Mouse (Mus musculus): ENCODE measurements around the gene Ubald2.

- TF ChIP-seq CTCF (IDR thresholded peaks at IDR 0.05; ENCODE audit: control insufficient read depth, insufficient read depth, insufficient replicate concordance, low read depth, low read length) = peak; percentile 93
- TF ChIP-seq POLR2A (IDR thresholded peaks at IDR 0.05; ENCODE audit: control insufficient read depth, low read depth, low read length) = no peak; the same call in 1 of the 2 replicates
Observed at GRCm38 (mm10) chr11:116445596-116446307, 11.9 kb downstream of the Ubald2 start.
